Mouse (Mus musculus): ENCODE measurements around the gene Tmem223.

The Tmem223 gene

DNA sequence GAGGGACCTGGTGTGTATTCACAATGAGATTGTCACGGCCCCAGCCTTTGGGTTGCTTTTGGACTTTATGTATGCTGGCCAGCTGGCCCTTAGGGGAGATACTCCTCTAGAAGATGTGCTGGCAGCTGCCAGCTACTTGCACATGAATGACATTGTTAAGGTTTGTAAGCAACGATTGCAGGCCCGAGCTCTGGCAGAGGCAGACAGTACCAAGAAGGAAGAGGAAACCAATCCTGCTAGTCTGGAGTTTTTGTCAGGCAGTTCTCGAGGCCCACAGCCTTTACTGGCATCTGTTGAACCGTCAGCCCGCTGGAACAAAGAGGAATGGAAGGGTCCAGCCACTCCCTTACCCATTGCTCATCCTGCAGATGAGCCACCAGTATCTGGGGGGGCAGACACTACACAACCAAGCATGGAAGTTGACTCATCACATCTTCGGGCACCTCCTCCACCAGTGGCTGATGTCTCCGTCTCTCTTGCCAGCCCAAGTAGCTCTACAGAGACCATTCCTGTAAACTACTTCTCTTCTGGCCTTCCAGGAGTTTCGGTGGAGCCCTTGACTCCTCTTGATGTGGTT, 32.5 kb downstream of the Tmem223 start:
- peak; percentile 91 for DNase-seq (ENCODE audit: low read depth)

DNA sequence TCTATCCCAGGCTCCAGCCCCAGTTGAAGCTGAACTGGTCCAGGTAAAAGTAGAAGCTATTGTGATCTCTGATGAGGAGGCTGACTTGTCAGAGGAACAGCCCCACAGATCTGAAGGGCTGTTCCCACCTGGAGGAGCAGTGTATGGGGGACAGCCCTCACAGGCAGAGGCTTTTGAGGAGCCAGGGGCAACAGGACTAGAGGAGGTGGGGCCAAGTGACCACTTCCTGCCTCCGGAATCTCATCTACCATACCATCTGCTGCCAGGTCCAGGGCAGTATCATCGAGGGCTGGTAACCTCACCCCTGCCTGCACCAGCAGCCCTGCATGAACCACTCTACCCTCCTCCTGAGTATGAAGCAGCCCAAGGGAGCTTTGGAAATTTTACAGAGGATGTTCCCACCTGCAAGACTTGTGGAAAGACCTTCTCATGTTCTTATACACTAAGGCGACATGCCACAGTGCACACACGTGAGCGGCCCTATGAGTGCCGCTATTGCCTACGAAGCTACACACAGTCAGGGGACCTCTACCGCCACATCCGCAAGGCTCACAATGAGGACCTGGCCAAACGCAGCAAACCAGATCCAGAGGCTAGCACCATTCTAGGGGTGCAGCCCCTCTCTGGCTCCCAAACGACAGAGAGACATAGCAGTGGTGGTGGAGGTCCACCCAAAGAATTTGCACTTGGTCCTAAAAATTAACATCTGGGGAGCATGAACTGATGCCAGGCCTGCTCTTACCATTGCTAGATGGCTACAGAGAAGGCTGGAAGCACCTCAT, 33.3 kb downstream of the Tmem223 start:
- peak; percentile 96 for DNase-seq (ENCODE audit: low read depth)

DNA sequence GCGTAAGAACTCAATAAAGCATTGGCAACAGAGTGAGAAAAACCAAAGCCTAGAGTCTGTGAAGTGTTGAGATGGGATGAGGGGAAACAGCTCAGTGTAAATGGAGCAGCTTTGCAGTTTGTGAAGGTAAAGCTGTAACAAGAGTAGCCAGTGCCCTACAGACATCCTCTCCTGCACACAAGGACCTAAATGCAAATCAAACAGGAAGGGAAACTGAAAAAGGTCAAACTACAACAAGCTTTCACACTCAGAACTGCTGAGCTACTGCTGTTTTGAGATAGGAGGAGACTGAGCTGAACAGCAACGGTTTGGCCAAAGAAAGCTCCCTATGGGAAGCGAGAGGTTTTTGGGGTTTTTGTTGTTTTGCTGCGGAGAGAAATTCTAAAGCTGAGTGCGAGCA, 36.0 kb downstream of the Tmem223 start:
- no peak for DNase-seq (ENCODE audit: low read depth)

DNA sequence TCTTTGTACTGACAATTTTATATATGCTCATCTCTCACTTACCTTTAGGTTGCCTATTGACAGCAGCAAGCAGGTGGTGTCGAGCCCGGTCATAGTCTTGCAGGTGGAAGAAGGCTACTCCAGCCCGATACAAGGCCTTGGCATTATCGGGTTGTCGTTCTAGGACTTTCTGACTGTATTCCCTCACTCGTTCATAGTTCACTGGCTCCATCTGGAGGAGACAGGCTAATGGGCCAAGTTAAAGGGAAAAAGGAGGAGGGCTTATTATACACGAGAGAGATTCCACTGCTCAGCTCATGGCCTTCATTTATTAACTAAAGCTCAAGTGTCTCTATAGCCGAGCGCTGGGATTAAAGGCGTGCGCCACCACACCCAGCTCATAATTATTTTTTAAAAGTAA, 45.0 kb downstream of the Tmem223 start:
- peak; percentile 51 for DNase-seq (ENCODE audit: low read depth)

DNA sequence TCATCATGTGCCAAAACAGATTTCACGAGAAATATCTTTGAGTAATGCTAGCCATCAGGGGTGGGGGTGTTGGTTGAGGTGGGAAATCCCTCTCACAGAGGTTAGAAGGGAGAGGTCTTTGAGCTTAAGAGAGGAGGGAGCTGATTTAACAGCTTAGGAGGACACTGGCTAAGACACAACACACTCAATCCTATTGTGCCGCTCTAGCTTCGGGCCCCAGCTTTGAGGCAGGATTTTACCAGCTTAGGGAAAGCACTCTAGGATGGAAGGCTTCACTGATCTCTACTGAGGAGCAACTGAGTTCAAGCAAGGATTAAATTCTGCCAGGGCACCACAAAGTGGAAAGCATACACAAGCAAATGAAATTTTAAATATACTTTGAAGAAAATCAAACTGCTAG, 46.2 kb downstream of the Tmem223 start:
- DNase-seq (ENCODE audit: low read depth): no peak

DNA sequence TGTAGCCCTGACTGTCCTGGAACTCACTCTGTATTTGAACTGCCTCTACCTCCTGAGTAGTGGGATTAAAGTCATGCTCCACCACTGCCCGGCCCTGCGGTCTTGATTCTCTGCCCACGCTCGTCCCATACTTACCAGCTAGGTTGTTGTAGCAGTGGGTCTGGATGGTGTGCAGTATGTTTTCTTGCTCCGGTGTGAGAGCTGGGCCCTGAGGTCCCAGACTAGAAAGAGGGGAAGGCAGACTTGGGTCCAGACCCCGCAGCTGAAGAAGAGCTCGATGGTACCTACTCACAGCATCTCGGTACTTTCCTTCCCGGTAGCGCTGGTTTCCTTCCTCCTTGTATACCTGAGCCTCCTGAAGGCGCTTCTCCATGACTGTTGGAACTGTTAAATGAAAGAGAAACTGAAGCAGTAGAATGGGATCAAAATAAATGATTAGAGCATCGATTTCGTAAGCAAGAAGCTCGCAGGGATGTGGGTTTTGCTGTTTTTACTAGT, 47.6 kb downstream of the Tmem223 start:
- DNase-seq (ENCODE audit: low read depth): no peak

DNA sequence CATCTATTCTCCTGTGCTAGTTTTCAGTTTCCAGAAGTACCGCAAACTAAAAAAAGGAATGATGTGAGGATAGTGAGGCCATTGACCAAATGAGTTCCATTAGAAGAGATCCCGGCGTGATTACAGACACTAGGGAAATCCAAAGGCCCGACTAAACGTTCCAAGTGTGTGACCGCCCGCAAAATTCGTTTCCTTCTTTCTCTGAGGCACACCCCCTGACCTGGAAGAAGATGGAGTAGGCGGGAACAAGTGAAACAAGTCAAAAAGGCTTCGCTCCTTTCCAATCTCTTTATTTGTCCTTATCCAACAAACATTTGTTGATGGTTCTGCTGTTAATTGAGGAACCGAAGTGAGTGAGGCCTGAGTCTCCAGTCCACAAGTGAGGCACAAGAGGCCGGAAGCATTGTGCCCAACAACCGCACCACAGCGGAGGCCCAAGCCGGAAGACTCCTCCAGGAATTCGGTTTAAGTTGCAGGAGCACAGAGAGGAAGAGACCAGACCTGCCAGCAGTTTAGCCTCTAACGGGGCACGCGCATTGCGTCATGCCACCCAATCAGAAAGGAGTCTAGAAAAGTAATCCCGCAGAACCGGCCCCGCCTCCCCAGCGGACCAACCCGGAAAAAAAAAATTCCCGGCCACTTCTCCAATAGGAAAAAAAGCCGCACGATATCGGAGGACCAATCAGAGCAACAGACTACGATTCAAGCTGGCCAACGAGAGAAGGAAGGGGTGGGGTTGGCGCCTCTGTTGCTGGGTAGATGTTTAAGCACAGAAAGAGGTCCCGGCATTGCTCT, 48.2 kb downstream of the Tmem223 start, which contains the start of gene Ttc9c:
Gene Ttc9c, minus strand, starts transcription at position 533 of the 795 bp plus-strand sequence.
- DNase-seq (ENCODE audit: low read depth): peak; percentile 100

DNA sequence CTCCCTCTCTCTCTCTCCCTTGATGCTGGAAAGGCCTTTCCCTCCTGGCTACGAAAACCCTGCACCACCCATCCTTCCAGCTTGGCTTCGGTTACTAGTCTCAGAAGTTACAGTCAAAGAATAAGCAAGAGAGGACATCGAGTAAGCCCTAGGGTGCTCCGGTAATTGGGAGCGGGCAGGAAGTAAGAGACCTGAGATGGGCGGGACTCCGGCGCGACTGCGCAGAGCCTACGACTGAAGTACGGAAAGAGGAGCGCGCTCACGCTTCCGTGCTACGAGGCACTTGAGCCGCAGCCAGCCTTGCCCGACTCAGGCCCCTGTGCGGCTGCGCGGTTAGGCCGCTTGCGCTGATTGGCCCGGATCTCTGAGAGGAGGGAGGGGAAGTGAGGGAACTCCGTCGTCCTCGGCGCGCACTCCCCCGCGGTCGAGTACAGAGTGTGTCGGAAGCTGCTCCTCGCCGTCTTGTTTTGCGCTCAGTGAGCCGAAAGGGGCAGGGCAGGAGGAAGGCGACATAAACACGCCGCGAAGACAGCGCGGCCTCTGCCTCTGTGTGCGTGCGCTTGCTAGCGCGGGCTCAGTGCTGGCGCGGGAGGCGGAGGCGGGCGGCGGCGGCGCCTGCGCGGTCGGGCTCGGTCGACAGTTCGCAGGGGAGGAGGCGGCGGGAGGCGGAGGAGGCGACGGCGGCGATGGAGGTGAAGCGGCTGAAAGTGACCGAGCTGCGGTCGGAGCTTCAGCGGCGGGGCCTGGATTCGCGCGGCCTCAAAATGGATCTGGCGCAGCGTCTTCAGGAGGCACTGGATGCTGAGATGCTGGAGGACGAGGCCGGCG, 49.0 kb downstream of the Tmem223 start, which contains the start of gene Hnrnpul2:
Gene Hnrnpul2, plus strand, starts transcription at position 415 of the 828 bp plus-strand sequence.
- peak; percentile 99 for DNase-seq (ENCODE audit: low read depth)

DNA sequence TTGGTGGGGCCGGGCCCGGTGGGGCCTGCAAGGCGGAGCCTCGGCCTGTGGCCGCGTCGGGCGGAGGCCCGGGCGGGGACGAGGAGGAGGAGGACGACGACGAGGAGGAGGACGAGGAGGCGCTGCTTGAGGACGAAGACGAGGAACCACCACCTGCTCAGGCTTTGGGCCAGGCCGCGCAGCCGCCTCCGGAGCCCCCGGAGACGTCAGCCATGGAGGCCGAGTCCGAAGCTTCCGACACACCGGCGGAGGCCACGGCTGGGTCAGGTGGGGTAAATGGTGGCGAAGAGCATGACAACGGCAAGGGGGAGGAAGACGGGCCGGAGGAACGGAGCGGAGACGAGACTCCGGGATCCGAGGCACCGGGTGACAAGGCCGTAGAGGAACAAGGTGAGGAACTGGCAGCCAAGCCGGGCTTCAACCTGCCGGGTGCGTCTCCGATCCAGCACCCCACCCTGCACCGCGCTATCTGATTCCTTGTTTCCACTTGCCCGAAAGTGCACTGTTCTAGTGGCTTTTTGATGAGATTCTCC, 49.7 kb downstream of the Tmem223 start:
- no peak for DNase-seq (ENCODE audit: low read depth)

DNA sequence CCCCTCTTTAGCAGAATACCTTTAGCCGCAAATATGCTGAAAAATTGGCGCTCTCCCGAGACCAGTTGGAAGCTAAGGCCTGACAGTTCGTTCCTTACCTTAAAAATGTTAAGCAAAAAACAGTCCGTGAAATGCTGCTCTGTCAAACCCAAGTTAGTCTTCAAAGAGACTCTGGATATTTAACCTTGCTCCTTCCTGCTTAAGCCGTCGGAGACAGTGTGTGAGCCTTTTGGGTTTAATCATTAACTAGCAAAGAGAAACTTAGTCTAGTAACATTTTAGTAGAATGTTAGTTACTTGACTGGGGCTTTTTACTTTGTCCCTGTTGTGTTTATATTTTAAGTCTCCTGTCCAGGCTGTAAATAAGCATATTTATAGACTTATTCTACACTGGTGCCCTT, 50.4 kb downstream of the Tmem223 start:
- DNase-seq (ENCODE audit: low read depth): no peak
